Mouse (Mus musculus): ENCODE results near the gene Tmem143. TPM values are rescaled to one million over a fixed set of nuclear protein-coding genes. Genes with fewer than 3 reads are reported as not detected.

The Tmem143 gene
- polyA plus RNA-seq (2016; fragmentation: Nextera tagmentation; extraction: Ambion mirVana) = 3.8 and 3.9 TPM in 2 replicates

GRCm38 (mm10) chr7:45896517-45897257 lies at the start of gene Tmem143, which contains the start of gene Syngr4:
TSS of gene Tmem143 (plus strand) at chr7:45896941.
TSS of gene Syngr4 (minus strand) at chr7:45896714.
- WGBS (ENCODE audit: insufficient replicate concordance) = under 1% methylated on average over 40 of the region's 40 CpGs
- H3K9ac ChIP-seq = peak within 1 kb of the TSS; percentile 75
- H3K27ac ChIP-seq = peak within 1 kb of the TSS; percentile 79
- H3K4me1 ChIP-seq = peaks cover 35% of the 10 kb centered on the region
- peak within 1 kb of the TSS; percentile 93 for H3K4me2 ChIP-seq
- H3K4me3 ChIP-seq = peak within 1 kb of the TSS; percentile 63
- H3K27me3 ChIP-seq (replicated peaks) = peaks cover 25% of the 10 kb centered on the region
- H3K36me3 ChIP-seq = no peaks in the 10 kb centered on the region
- no peaks in the 10 kb centered on the region for H3K9me3 ChIP-seq (replicated peaks)
- ATAC-seq = peak; percentile 81

GRCm38 (mm10) chr7:45848447-45849027 lies 48.2 kb upstream of the Tmem143 start:
- Histone ChIP-seq H3K27ac (no peak overlapping the region), H3K36me3 (no peaks in the 10 kb centered on the region)

GRCm38 (mm10) chr7:45850661-45851060 lies 46.1 kb upstream of the Tmem143 start:
- Histone ChIP-seq H3K27ac (no peak overlapping the region), H3K4me3 (no peak overlapping the region), H3K4me2 (no peak overlapping the region), H3K9ac (no peak overlapping the region), H3K9me3 (replicated peaks) (no peaks in the 10 kb centered on the region), H3K4me1 (no peaks in the 10 kb centered on the region), H3K27me3 (replicated peaks) (peaks cover 66% of the 10 kb centered on the region), H3K36me3 (no peaks in the 10 kb centered on the region)
- WGBS (ENCODE audit: insufficient replicate concordance) = 38% methylated on average over 3 of the region's 3 CpGs
- no peak for ATAC-seq

More at GRCm38 (mm10) chr7:45848447-45849027, 48.2 kb upstream of the Tmem143 start:
- Histone ChIP-seq H3K4me1 (no peaks in the 10 kb centered on the region), H3K9me3 (replicated peaks) (no peaks in the 10 kb centered on the region), H3K4me2 (no peak overlapping the region), H3K4me3 (no peak overlapping the region), H3K9ac (no peak overlapping the region), H3K27me3 (replicated peaks) (peaks cover 61% of the 10 kb centered on the region)
- ATAC-seq = no peak
- WGBS (ENCODE audit: insufficient replicate concordance) = 19% methylated on average over 6 of the region's 6 CpGs

GRCm38 (mm10) chr7:45853089-45853488 lies 43.7 kb upstream of the Tmem143 start:
- Histone ChIP-seq H3K9me3 (replicated peaks) (no peaks in the 10 kb centered on the region), H3K4me2 (no peak overlapping the region), H3K4me3 (no peak overlapping the region), H3K27ac (no peak overlapping the region), H3K36me3 (no peaks in the 10 kb centered on the region), H3K27me3 (replicated peaks) (peaks cover 80% of the 10 kb centered on the region), H3K4me1 (peaks cover 11% of the 10 kb centered on the region; the same call in 1 of the 2 replicates), H3K9ac (no peak overlapping the region)
- WGBS (ENCODE audit: insufficient replicate concordance) = 72% methylated on average over 12 of the region's 12 CpGs
- ATAC-seq = no peak

- peak overlapping the region; percentile 49 for H3K4me2 ChIP-seq
- WGBS (ENCODE audit: insufficient replicate concordance) = 3% methylated on average over 30 of the region's 30 CpGs
- no peaks in the 10 kb centered on the region for H3K36me3 ChIP-seq
- peak overlapping the region; percentile 18 for H3K4me3 ChIP-seq
- H3K9ac ChIP-seq = no peak overlapping the region
- peaks cover 92% of the 10 kb centered on the region for H3K27me3 ChIP-seq (replicated peaks)
- H3K27ac ChIP-seq = no peak overlapping the region
- peaks cover 11% of the 10 kb centered on the region; the same call in 1 of the 2 replicates for H3K4me1 ChIP-seq
- ATAC-seq = 0 out of 2 replicates have a peak, but pooled peaks have one; percentile 31
- no peaks in the 10 kb centered on the region for H3K9me3 ChIP-seq (replicated peaks)
These were observed 39.5 kb upstream of the Tmem143 start for GRCm38 (mm10) chr7:45856950-45857901.

- Histone ChIP-seq H3K9ac (no peak overlapping the region), H3K4me3 (no peak overlapping the region), H3K27me3 (replicated peaks) (peaks cover 89% of the 10 kb centered on the region), H3K27ac (no peak overlapping the region), H3K4me2 (no peak overlapping the region), H3K9me3 (replicated peaks) (no peaks in the 10 kb centered on the region), H3K36me3 (no peaks in the 10 kb centered on the region), H3K4me1 (peaks cover 11% of the 10 kb centered on the region; the same call in 1 of the 2 replicates)
- ATAC-seq = no peak; the same call in 1 of the 2 replicates
- WGBS (ENCODE audit: insufficient replicate concordance) = 42% methylated on average over 4 of the region's 4 CpGs
These were observed 37.7 kb upstream of the Tmem143 start for GRCm38 (mm10) chr7:45859008-45859407.

GRCm38 (mm10) chr7:45862804-45863203 lies 33.9 kb upstream of the Tmem143 start:
- Histone ChIP-seq H3K4me2 (no peak overlapping the region), H3K27ac (no peak overlapping the region), H3K4me1 (peaks cover 29% of the 10 kb centered on the region), H3K36me3 (no peaks in the 10 kb centered on the region), H3K9me3 (replicated peaks) (no peaks in the 10 kb centered on the region), H3K4me3 (no peak overlapping the region), H3K9ac (no peak overlapping the region), H3K27me3 (replicated peaks) (peaks cover 87% of the 10 kb centered on the region)
- no peak for ATAC-seq
- WGBS (ENCODE audit: insufficient replicate concordance) = 70% methylated on average over 7 of the region's 7 CpGs

GRCm38 (mm10) chr7:45864435-45864834 lies 32.3 kb upstream of the Tmem143 start:
- 61% methylated on average over 3 of the region's 3 CpGs for WGBS (ENCODE audit: insufficient replicate concordance)

GRCm38 (mm10) chr7:45865925-45866910 lies 30.5 kb upstream of the Tmem143 start:
- Histone ChIP-seq H3K9me3 (replicated peaks) (no peaks in the 10 kb centered on the region), H3K4me2 (peak overlapping the region; percentile 94), H3K27ac (0 out of 2 replicates have a peak overlapping the region, but pooled peaks have one; percentile 27), H3K4me3 (peak overlapping the region; percentile 67), H3K9ac (peak overlapping the region; percentile 73), H3K4me1 (peaks cover 46% of the 10 kb centered on the region), H3K36me3 (no peaks in the 10 kb centered on the region), H3K27me3 (replicated peaks) (peaks cover 87% of the 10 kb centered on the region)
- peak; percentile 73 for ATAC-seq
- WGBS (ENCODE audit: insufficient replicate concordance) = 1% methylated on average over 117 of the region's 117 CpGs

More at GRCm38 (mm10) chr7:45864435-45864834, 32.3 kb upstream of the Tmem143 start:
- Histone ChIP-seq H3K9me3 (replicated peaks) (no peaks in the 10 kb centered on the region), H3K4me2 (no peak overlapping the region), H3K4me3 (no peak overlapping the region), H3K9ac (no peak overlapping the region), H3K4me1 (peaks cover 32% of the 10 kb centered on the region), H3K36me3 (no peaks in the 10 kb centered on the region), H3K27me3 (replicated peaks) (peaks cover 87% of the 10 kb centered on the region), H3K27ac (no peak overlapping the region)
- no peak for ATAC-seq

GRCm38 (mm10) chr7:45867871-45868270 lies 28.9 kb upstream of the Tmem143 start:
- Histone ChIP-seq H3K9me3 (replicated peaks) (no peaks in the 10 kb centered on the region), H3K27ac (no peak overlapping the region), H3K9ac (no peak overlapping the region), H3K4me2 (no peak overlapping the region), H3K4me1 (peaks cover 46% of the 10 kb centered on the region), H3K27me3 (replicated peaks) (peaks cover 87% of the 10 kb centered on the region), H3K4me3 (no peak overlapping the region), H3K36me3 (no peaks in the 10 kb centered on the region)
- ATAC-seq = no peak
- 28% methylated on average over 2 of the region's 2 CpGs for WGBS (ENCODE audit: insufficient replicate concordance)
